Mouse (Mus musculus) spleen, embryonic (tissue): ENCODE data around the gene Tnni3k.

Experiments
- CTCF ChIA-PET: fragments of 350-600 bp; sonication (Branson Sonifier 250); formaldehyde crosslinking; loops from one replicate; lab custom pipeline; 2022; lab: Charles Lee

Tnni3k gene

DNA sequence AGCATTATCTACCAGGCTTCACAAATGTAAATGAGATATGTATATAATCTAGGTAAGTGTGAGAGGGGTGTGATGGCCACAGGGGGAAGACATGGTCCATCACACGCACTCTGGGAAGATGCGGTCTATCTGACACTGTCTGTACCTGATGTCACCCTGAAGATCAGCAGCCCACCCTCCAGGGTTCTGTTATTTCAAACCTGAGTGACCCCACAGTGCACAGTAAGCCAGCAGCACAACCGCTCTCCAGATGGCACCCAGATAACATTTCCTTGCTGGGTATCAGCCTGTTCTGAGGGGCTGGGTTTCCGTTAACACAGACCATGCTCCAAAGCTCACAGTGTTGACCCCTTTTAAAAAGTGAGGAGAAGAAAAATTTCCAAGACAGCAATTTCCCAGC lies 288.9 kb downstream of the Tnni3k start:
- CTCF ChIA-PET = no interaction called here

DNA sequence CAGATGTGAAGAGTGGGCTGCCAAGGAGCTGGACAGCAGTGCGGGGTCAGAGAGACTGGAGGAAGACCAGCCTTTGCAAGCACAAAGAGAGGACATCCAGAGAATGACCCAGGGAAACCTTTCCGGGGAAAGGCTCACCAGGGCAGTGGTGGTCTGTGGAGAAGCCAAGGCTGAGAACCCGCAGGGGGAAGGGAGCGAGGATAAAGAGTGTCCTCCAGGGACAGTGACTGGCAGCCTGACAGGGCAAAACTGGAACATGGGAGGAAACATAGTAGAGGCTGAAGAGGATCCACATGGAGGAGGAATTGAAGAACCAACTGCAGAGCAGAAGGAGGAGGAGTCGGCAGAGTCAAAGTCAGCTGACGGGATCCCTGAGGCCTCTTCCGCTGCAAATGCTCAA lies 291.1 kb downstream of the Tnni3k start:
- CTCF ChIA-PET = no interaction called here

DNA sequence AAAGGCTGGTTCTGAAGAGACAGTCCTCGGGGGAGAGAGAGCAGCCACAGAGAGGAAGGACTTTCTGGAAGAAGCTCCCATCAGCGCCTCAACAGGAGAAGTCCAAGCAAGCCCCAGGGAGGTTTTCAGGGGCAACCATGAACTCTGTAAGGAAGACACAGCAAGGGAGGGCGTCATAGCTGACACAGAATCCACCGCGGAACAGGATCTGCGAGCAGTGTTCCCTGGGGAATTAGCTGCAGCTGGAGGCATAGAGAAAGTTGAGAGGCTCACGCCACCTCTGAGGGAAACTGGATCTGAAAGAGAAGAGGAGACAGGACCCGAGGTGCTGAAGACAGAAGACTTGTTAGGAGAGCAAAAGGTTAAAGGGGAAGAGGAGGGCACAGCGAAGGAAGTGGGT lies 291.8 kb downstream of the Tnni3k start:
- CTCF ChIA-PET = no interaction called here

DNA sequence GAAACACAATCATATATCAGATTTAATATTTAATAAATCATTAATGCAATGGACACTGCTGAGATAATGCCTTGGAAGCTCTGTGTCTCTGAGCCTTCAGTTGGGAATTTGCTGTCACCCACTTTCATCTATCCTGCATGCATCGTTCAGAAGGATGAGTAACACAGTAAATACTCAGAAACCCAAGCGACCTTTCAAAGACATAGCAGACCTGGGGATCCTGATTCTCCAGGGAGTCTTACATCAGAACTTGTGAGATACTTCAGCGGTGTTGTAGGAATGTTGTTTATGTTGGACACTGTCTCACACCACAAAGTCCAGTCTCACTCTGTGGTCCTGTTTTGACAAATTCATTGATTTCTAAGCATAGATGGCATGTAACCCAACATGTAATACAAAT lies 294.1 kb downstream of the Tnni3k start:
- CTCF ChIA-PET = no interaction called here

- CTCF ChIA-PET = no interaction called here
Measured at GRCm38 (mm10) chr3:154758089-154758488, 297.1 kb downstream of the Tnni3k start.

DNA sequence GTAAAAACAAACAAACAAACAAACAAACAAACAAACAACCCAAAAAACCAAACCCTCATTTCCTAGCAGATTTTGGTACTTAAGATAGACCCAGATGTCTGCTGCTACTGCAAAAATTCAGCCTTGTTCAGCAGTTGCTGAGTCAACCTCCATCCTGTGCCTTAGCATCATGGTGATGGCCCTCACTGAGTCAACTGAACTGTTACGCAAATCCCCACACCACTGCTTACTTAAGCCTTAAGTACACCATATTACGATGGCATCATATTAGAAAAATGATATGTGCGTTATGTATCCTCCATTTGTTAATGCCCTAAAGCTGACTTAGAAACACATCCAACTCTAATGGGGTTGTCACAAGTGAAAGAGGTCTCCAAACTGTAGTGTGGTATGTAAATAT lies 300.0 kb downstream of the Tnni3k start:
- CTCF ChIA-PET = no interaction called here

DNA sequence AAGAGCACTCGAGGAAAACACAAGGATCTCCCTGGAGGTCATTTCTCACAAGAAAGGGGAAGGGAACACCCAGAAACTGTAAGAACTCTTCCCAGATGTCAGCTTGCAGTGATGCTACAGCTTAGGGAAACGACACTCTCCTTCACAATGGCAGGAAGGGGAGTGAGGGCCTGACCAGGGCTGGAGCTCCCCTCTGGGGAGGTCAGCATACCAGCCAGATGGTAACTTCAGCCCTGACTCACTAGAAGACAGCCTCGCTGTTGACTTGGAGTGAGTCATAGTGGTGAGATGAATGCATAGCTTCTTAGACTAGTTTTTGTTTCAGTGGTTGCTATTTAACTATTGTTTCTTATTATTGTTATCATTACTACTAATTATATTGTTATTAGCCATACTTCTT lies 300.7 kb downstream of the Tnni3k start:
- CTCF ChIA-PET = no interaction called here

- CTCF ChIA-PET = no interaction called here
Measured at GRCm38 (mm10) chr3:154744317-154744716, 310.9 kb downstream of the Tnni3k start.

- CTCF ChIA-PET = no interaction called here
Measured at GRCm38 (mm10) chr3:154742927-154743326, 312.3 kb downstream of the Tnni3k start.

GRCm38 (mm10) chr3:154741496-154741895 lies 313.7 kb downstream of the Tnni3k start:
- CTCF ChIA-PET = no interaction called here
